ENCODE assay signal across 8 mouse cellular contexts in genomic region chr11:48815851-48816250, GRCm38 (mm10). TPM values are rescaled to one million over a fixed set of nuclear protein-coding genes. Genes with fewer than 3 reads are reported as not detected.
DNase-seq lines count a peak whose midpoint lies in the region; ATAC-seq and TF ChIP-seq lines count a peak whose summit lies in the region.

No protein-coding gene starts in this region.

- TF ChIP-seq POLR2A in MEL (IDR thresholded peaks at IDR 0.05; ENCODE audit: control insufficient read depth in 1 of 2, insufficient read depth in 1 of 2, low read depth in 1 of 2, low read length in 2 of 2, poor library complexity in 1 of 2) = no peak

- peak overlapping the region; percentile 89 for H3K9ac ChIP-seq in heart, embryonic 14.5 days (ENCODE audit: low read length)
- peak overlapping the region; percentile 82 for H3K9ac ChIP-seq in MEL (ENCODE audit: control insufficient read depth, low read depth, low read length, poor library complexity, severe bottlenecking)
- peak overlapping the region; percentile 92; the same call in 1 of the 2 replicates for H3K9ac ChIP-seq in heart, embryonic 15.5 days

- H3K4me2 ChIP-seq in heart, embryonic 14.5 days (ENCODE audit: low read length) = peak overlapping the region; percentile 90
- H3K4me2 ChIP-seq in heart, embryonic 15.5 days = peak overlapping the region; percentile 81

- WGBS in heart, embryonic 14.5 days = 74% methylated on average over 16 of the region's 16 CpGs
- 71% methylated on average over 16 of the region's 16 CpGs for WGBS in heart, embryonic 15.5 days
- WGBS in midbrain, embryonic 10.5 days = 79% methylated on average over 16 of the region's 16 CpGs

- no peak for DNase-seq in heart, adult 18-20 months
- no peak for DNase-seq in MEL (ENCODE audit: low read depth, low spot score)
- DNase-seq in midbrain, embryonic 10.5 days (ENCODE audit: low spot score) = no peak
- no peak for DNase-seq in layer of hippocampus, adult 9-11 months
- DNase-seq in ovary, postnatal 14 days (ENCODE audit: low spot score) = no peak
- DNase-seq in adrenal gland, postnatal 4 days (ENCODE audit: low spot score in 2 of 2) = no peak

- TF ChIP-seq RAD21 in MEL (IDR thresholded peaks at IDR 0.05; ENCODE audit: low read depth, low read length) = no peak

- H3K27ac ChIP-seq in heart, embryonic 14.5 days (replicated peaks in 1 of 2; ENCODE audit: control insufficient read depth in 1 of 2, insufficient read depth in 1 of 2, low read depth in 2 of 2, low read length in 2 of 2) = no peak overlapping the region
- peak overlapping the region; percentile 70 for H3K27ac ChIP-seq in MEL (ENCODE audit: control insufficient read depth, low read depth, low read length)
- H3K27ac ChIP-seq in heart, embryonic 15.5 days = no peak overlapping the region; the same call in 1 of the 2 replicates
- peak overlapping the region; percentile 97 for H3K27ac ChIP-seq in midbrain, embryonic 10.5 days (replicated peaks)

- H3K79me2 ChIP-seq in MEL (ENCODE audit: control insufficient read depth, insufficient read depth, low read length, poor library complexity) = peaks cover 28% of the 10 kb centered on the region

- peaks cover 7 to 14% of the 10 kb centered on the region in 2 experiments for H3K4me1 ChIP-seq in heart, embryonic 14.5 days (ENCODE audit: control insufficient read depth in 2 of 2, insufficient read depth in 2 of 2, low read length in 2 of 2)
- peaks cover 14 to 37% of the 10 kb centered on the region in 2 experiments for H3K4me1 ChIP-seq in MEL (ENCODE audit: control insufficient read depth in 1 of 2, insufficient read depth in 2 of 2, low read length in 2 of 2)
- peaks cover 25% of the 10 kb centered on the region for H3K4me1 ChIP-seq in heart, embryonic 15.5 days (replicated peaks)
- peaks cover 18% of the 10 kb centered on the region for H3K4me1 ChIP-seq in midbrain, embryonic 10.5 days

- H3K27me3 ChIP-seq in heart, embryonic 14.5 days (ENCODE audit: control insufficient read depth, insufficient read depth, low read length) = no peaks in the 10 kb centered on the region
- H3K27me3 ChIP-seq in MEL (ENCODE audit: control insufficient read depth in 1 of 2, insufficient read depth in 2 of 2, low read length in 2 of 2) = no peaks in the 10 kb centered on the region
- H3K27me3 ChIP-seq in heart, embryonic 15.5 days = no peaks in the 10 kb centered on the region
- no peaks in the 10 kb centered on the region for H3K27me3 ChIP-seq in midbrain, embryonic 10.5 days (ENCODE audit: low read depth, poor library complexity, severe bottlenecking)

- TF ChIP-seq EP300 in MEL (IDR thresholded peaks at IDR 0.05; ENCODE audit: low read depth in 1 of 2, low read length in 2 of 2) = no peak

- TF ChIP-seq CTCF in MEL (IDR thresholded peaks at IDR 0.05 in 2 of 3, conservative IDR thresholded peaks at IDR 0.05 in 1 of 3; ENCODE audit: control insufficient read depth in 1 of 3, insufficient read depth in 1 of 3, low read depth in 2 of 3, low read length in 3 of 3, poor library complexity in 1 of 3, severe bottlenecking in 1 of 3) = no peak

- peaks cover 46% of the 10 kb centered on the region for H3K36me3 ChIP-seq in heart, embryonic 14.5 days (ENCODE audit: control insufficient read depth, insufficient read depth, low read length)
- H3K36me3 ChIP-seq in MEL (ENCODE audit: control insufficient read depth in 1 of 2, insufficient read depth in 2 of 2, low read length in 2 of 2) = peaks cover 0 to 42% of the 10 kb centered on the region in 2 experiments; a peak in 2 of 4 replicates
- H3K36me3 ChIP-seq in heart, embryonic 15.5 days = peaks cover 32% of the 10 kb centered on the region
- H3K36me3 ChIP-seq in midbrain, embryonic 10.5 days = peaks cover 46% of the 10 kb centered on the region

- ATAC-seq in heart, embryonic 14.5 days (ENCODE audit: insufficient number of reproducible peaks, insufficient read depth, low FRiP score, low read depth) = no peak
- no peak for ATAC-seq in heart, embryonic 15.5 days (replicated peaks; ENCODE audit: insufficient number of reproducible peaks, insufficient read depth, low FRiP score, low read depth)

- no peaks in the 10 kb centered on the region for H3K9me3 ChIP-seq in heart, embryonic 14.5 days (ENCODE audit: control insufficient read depth, low read length)
- no peaks in the 10 kb centered on the region for H3K9me3 ChIP-seq in MEL (replicated peaks; ENCODE audit: insufficient read depth, low read length)
- no peaks in the 10 kb centered on the region for H3K9me3 ChIP-seq in heart, embryonic 15.5 days (replicated peaks)
- no peaks in the 10 kb centered on the region for H3K9me3 ChIP-seq in midbrain, embryonic 10.5 days (replicated peaks)

- peak overlapping the region; percentile 82 to 86 for H3K4me3 ChIP-seq in heart, embryonic 14.5 days (ENCODE audit: control insufficient read depth in 1 of 2, insufficient read depth in 1 of 2, low read depth in 1 of 2, low read length in 2 of 2)
- H3K4me3 ChIP-seq in MEL (ENCODE audit: control insufficient read depth in 1 of 2, insufficient read depth in 1 of 2, low read depth in 2 of 2, low read length in 2 of 2) = peak overlapping the region; percentile 81 to 91
- peak overlapping the region; percentile 89 for H3K4me3 ChIP-seq in heart, embryonic 15.5 days
- peak overlapping the region; percentile 93 for H3K4me3 ChIP-seq in midbrain, embryonic 10.5 days

TF ChIP-seq in MEL, 35 proteins besides CTCF, POLR2A, EP300 and RAD21:
- TF ChIP-seq MYB (IDR thresholded peaks at IDR 0.05; ENCODE audit: low read depth, low read length) = no peak
- TF ChIP-seq MAZ (IDR thresholded peaks at IDR 0.05; ENCODE audit: low read depth, low read length) = no peak
- TF ChIP-seq NRF1 (IDR thresholded peaks at IDR 0.05; ENCODE audit: insufficient read depth, low read depth, low read length, poor library complexity, severe bottlenecking) = no peak
TF ChIP-seq in MEL: peak in this region for 0.

RNA-seq across cellular contexts. Expression of gene Trim41, which starts 1.3 kb away (rescaled TPM):
- polyA plus RNA-seq in heart, embryonic 14.5 days (2014; fragmentation: Nextera tagmentation; extraction: Ambion mirVana) = 3.2 and 3.8 TPM in 2 replicates
- 10 to 100 TPM; 18.9 to 20.0 TPM for total RNA-seq in heart, adult 18-20 months (2021)
- total RNA-seq in MEL (2012; rRNA removed) = 31.6 and 37.0 TPM in 2 replicates
- polyA plus RNA-seq in MEL (2012; ENCODE audit: insufficient read depth in 1 of 2, insufficient read length in 2 of 2, low read depth in 1 of 2, low replicate concordance in 2 of 2, missing spikeins in 1 of 2) = 10 to 100 TPM; 56.4 to 76.3 TPM
- polyA plus RNA-seq in heart, embryonic 15.5 days (2015; fragmentation: Nextera tagmentation; extraction: Ambion mirVana) = 4.3 TPM in 2 replicates
- polyA plus RNA-seq in midbrain, embryonic 10.5 days (2016; fragmentation: Nextera tagmentation; extraction: Ambion mirVana) = 4.7 and 5.3 TPM in 2 replicates
- total RNA-seq in adrenal gland, postnatal 4 days (2021) = 10 to 100 TPM; 62.4 to 69.7 TPM

RNA-seq across cellular contexts. Expression of gene Trim7, which starts 10.1 kb away (rescaled TPM):
- 1.4 and 1.5 TPM in 2 replicates for polyA plus RNA-seq in heart, embryonic 14.5 days (2014; fragmentation: Nextera tagmentation; extraction: Ambion mirVana)
- total RNA-seq in heart, adult 18-20 months (2021) = 10 to 100 TPM; 13.2 to 13.7 TPM
- 0.72 and 0.81 TPM in 2 replicates for total RNA-seq in MEL (2012; rRNA removed)
- 1 to 10 TPM in 1 of 2 experiments, not detected in 1; 1.3 TPM for polyA plus RNA-seq in MEL (2012; ENCODE audit: insufficient read depth in 1 of 2, insufficient read length in 2 of 2, low read depth in 1 of 2, low replicate concordance in 2 of 2, missing spikeins in 1 of 2)
- 0.75 and 0.84 TPM in 2 replicates for polyA plus RNA-seq in heart, embryonic 15.5 days (2015; fragmentation: Nextera tagmentation; extraction: Ambion mirVana)
- 0.32 and 0.99 TPM in 2 replicates for polyA plus RNA-seq in midbrain, embryonic 10.5 days (2016; fragmentation: Nextera tagmentation; extraction: Ambion mirVana)
- 10 to 100 TPM in 1 of 2 experiments, 1 to 10 TPM in 1; 9.5 to 14.2 TPM for total RNA-seq in adrenal gland, postnatal 4 days (2021)

RNA-seq across cellular contexts. Expression of gene Gm12184, which starts 10.6 kb away (rescaled TPM):
- 5.7 and 7.0 TPM in 2 replicates for polyA plus RNA-seq in heart, embryonic 14.5 days (2014; fragmentation: Nextera tagmentation; extraction: Ambion mirVana)
- 1 to 10 TPM; 2.4 to 2.8 TPM for total RNA-seq in heart, adult 18-20 months (2021)
- 7.1 and 10.9 TPM in 2 replicates for total RNA-seq in MEL (2012; rRNA removed)
- polyA plus RNA-seq in MEL (2012; ENCODE audit: insufficient read depth in 1 of 2, insufficient read length in 2 of 2, low read depth in 1 of 2, low replicate concordance in 2 of 2, missing spikeins in 1 of 2) = 10 to 100 TPM in 1 of 2 experiments, not detected in 1; 15.3 TPM
- 3.2 and 3.7 TPM in 2 replicates for polyA plus RNA-seq in heart, embryonic 15.5 days (2015; fragmentation: Nextera tagmentation; extraction: Ambion mirVana)
- 2.1 and 3.2 TPM in 2 replicates for polyA plus RNA-seq in midbrain, embryonic 10.5 days (2016; fragmentation: Nextera tagmentation; extraction: Ambion mirVana)
- total RNA-seq in adrenal gland, postnatal 4 days (2021) = 1 to 10 TPM; 5.3 to 5.4 TPM

RNA-seq across cellular contexts. Expression of gene Rack1, which starts 15.7 kb away (rescaled TPM):
- polyA plus RNA-seq in heart, embryonic 14.5 days (2014; fragmentation: Nextera tagmentation; extraction: Ambion mirVana) = 462 and 512 TPM in 2 replicates
- total RNA-seq in heart, adult 18-20 months (2021) = 100 to 1,000 TPM; 394 to 434 TPM
- 5,378 and 5,815 TPM in 2 replicates for total RNA-seq in MEL (2012; rRNA removed)
- polyA plus RNA-seq in MEL (2012; ENCODE audit: insufficient read depth in 1 of 2, insufficient read length in 2 of 2, low read depth in 1 of 2, low replicate concordance in 2 of 2, missing spikeins in 1 of 2) = 1,000 to 10,000 TPM in 1 of 2 experiments, 100 to 1,000 TPM in 1; 376 to 4,421 TPM
- polyA plus RNA-seq in heart, embryonic 15.5 days (2015; fragmentation: Nextera tagmentation; extraction: Ambion mirVana) = 338 and 387 TPM in 2 replicates
- 659 and 788 TPM in 2 replicates for polyA plus RNA-seq in midbrain, embryonic 10.5 days (2016; fragmentation: Nextera tagmentation; extraction: Ambion mirVana)
- total RNA-seq in adrenal gland, postnatal 4 days (2021) = 100 to 1,000 TPM; 940 to 975 TPM

RNA-seq across cellular contexts. Expression of gene Irgm1, which starts 55.6 kb away (rescaled TPM):
- polyA plus RNA-seq in heart, embryonic 14.5 days (2014; fragmentation: Nextera tagmentation; extraction: Ambion mirVana) = 10.2 and 11.0 TPM in 2 replicates
- 10 to 100 TPM; 13.2 to 18.6 TPM for total RNA-seq in heart, adult 18-20 months (2021)
- 7.5 and 10.7 TPM in 2 replicates for total RNA-seq in MEL (2012; rRNA removed)
- polyA plus RNA-seq in MEL (2012; ENCODE audit: insufficient read depth in 1 of 2, insufficient read length in 2 of 2, low read depth in 1 of 2, low replicate concordance in 2 of 2, missing spikeins in 1 of 2) = 10 to 100 TPM in 1 of 2 experiments, not detected in 1; 10.0 TPM
- 8.9 and 13.6 TPM in 2 replicates for polyA plus RNA-seq in heart, embryonic 15.5 days (2015; fragmentation: Nextera tagmentation; extraction: Ambion mirVana)
- polyA plus RNA-seq in midbrain, embryonic 10.5 days (2016; fragmentation: Nextera tagmentation; extraction: Ambion mirVana) = 1.2 and 1.6 TPM in 2 replicates
- 10 to 100 TPM; 17.3 to 20.1 TPM for total RNA-seq in adrenal gland, postnatal 4 days (2021)

Comparison
In these comparisons a context has a peak if more than half of its experiments do, and no peak if none do; other contexts are left out.
1. H3K27ac ChIP-seq: peak in MEL (single experiment) and midbrain, embryonic 10.5 days (single experiment); none in heart, embryonic 14.5 days (0 of 2) and heart, embryonic 15.5 days (single experiment).
2. Peak in every context shown above with its lines, with median percentiles within 50 percentile points of each other: H3K4me3 ChIP-seq and H3K9ac ChIP-seq.